Mouse (Mus musculus): ENCODE data around the gene Spats1. TPM values are rescaled to one million over a fixed set of nuclear protein-coding genes. Genes with fewer than 3 reads are reported as not detected.

Gene Spats1
- total RNA-seq, 4 experiments from 2014 or later, result 0.28 to 0.47 (median 0.38) TPM; not detected in 1

Other genes starting within 250 kb of the Spats1 start
- 10 to 100 TPM; 36.1 to 40.2 (median 38.7) TPM for gene Cdc5l, start 41.7 kb downstream of the Spats1 start, total RNA-seq (2022)
- gene Aars2, start 31.4 kb upstream of the Spats1 start, total RNA-seq (2022), result 10 to 100 TPM; 18.7 to 21.1 (median 19.9) TPM
- not detected for gene Tcte1, start 48.0 kb upstream of the Spats1 start, total RNA-seq (2022)
- gene Tmem151b, start 74.3 kb upstream of the Spats1 start, total RNA-seq (2022), result under 1 TPM in 1 of 4 experiments, not detected in 3; 0.09 TPM
- 1 to 10 TPM in 3 of 4 experiments, under 1 TPM in 1; 0.65 to 1.5 (median 1.3) TPM for gene Nfkbie, start 80.3 kb upstream of the Spats1 start, total RNA-seq (2022)
- 10 to 100 TPM; 23.1 to 27.9 (median 25.3) TPM for gene Slc35b2, start 88.5 kb upstream of the Spats1 start, total RNA-seq (2022)
- 1,000 to 10,000 TPM; 1,121 to 1,613 (median 1,357) TPM for gene Hsp90ab1, start 97.9 kb upstream of the Spats1 start, total RNA-seq (2022)
- 10 to 100 TPM; 58.9 to 70.8 (median 66.9) TPM for gene Slc29a1, start 124.2 kb upstream of the Spats1 start, total RNA-seq (2022)
- not detected for gene Mymx, start 126.7 kb upstream of the Spats1 start, total RNA-seq (2022)
- under 1 TPM in 1 of 4 experiments, not detected in 3; 0.97 TPM for gene Capn11, start 183.9 kb upstream of the Spats1 start, total RNA-seq (2022)
- gene Mrpl14, start 210.9 kb upstream of the Spats1 start, total RNA-seq (2022), result 100 to 1,000 TPM; 163 to 174 (median 168) TPM
- 10 to 100 TPM; 91.5 to 96.4 (median 93.2) TPM for gene Tmem63b, start 211.5 kb upstream of the Spats1 start, total RNA-seq (2022)

All from heart, adult 8-10 months (tissue).